Mouse (Mus musculus) kidney, embryonic 15.5 days (tissue): ENCODE measurements at regions not wholly inside any gene's neighbourhood (a gene's known extent, or its start where the extent isn't known, plus 50 kb on each side); places are given as distances from the start of the nearest gene placed in this dataset.

ENCODE experiments used
- ATAC-seq: fragments of 200-750 bp; cut with Nextera tagmentation; replicated peaks from 2 replicates; pipeline ENCODE4 v1.8.0; 2017; ENCODE audit warnings: moderate TSS enrichment; ENCODE audit not compliant: low FRiP score
- H3K27ac ChIP-seq: fragments of 300-500 bp; sonication (generic); 2 replicates; pipeline ENCODE4 v1.5.1; 2015; ENCODE audit warnings: mild to moderate bottlenecking, inconsistent platforms
- H3K27me3 ChIP-seq: fragments of 300-500 bp; sonication (generic); 2 replicates; pipeline ENCODE4 v1.6.1; 2015; ENCODE audit warnings: inconsistent platforms
- H3K36me3 ChIP-seq: fragments of 300-500 bp; sonication (generic); 2 replicates; pipeline ENCODE4 v1.6.1; 2015; ENCODE audit warnings: inconsistent platforms
- H3K4me1 ChIP-seq: fragments of 300-500 bp; sonication (generic); 2 replicates; pipeline ENCODE4 v1.6.1; 2015; ENCODE audit warnings: inconsistent platforms
- H3K4me2 ChIP-seq: fragments of 300-500 bp; sonication (generic); 2 replicates; pipeline ENCODE4 v1.6.1; 2015; ENCODE audit warnings: moderate library complexity, mild to moderate bottlenecking, inconsistent platforms
- H3K4me3 ChIP-seq: fragments of 300-500 bp; sonication (generic); replicated peaks from 2 replicates; pipeline ENCODE4 v1.5.1; 2015; ENCODE audit warnings: mild to moderate bottlenecking, inconsistent platforms
- H3K9ac ChIP-seq: fragments of 300-500 bp; sonication (generic); 2 replicates; pipeline ENCODE4 v1.6.1; 2015; ENCODE audit warnings: mild to moderate bottlenecking, inconsistent platforms
- H3K9me3 ChIP-seq: fragments of 300-500 bp; sonication (generic); replicated peaks from 2 replicates; pipeline ENCODE4 v1.6.1; 2016; ENCODE audit warnings: inconsistent platforms
- WGBS: fragments of 180-500 bp; shearing (Covaris S2); methylation state at CpG from one replicate; pipeline ENCODE4 v1.1.7; 2015; ENCODE audit warnings: mixed read lengths; 5-methylcytosine and 5-hydroxymethylcytosine counted together

- no peak overlapping the region for H3K4me3 ChIP-seq
- H3K27me3 ChIP-seq, result no peaks in the 10 kb centered on the region
- no peak overlapping the region for H3K4me2 ChIP-seq
- no peak overlapping the region for H3K27ac ChIP-seq
- ATAC-seq, result no peak
- H3K4me1 ChIP-seq, result 0 out of 2 replicates have a peak, but pooled peaks cover 4% of the 10 kb centered on the region
- WGBS, result 82% methylated on average over 2 of the region's 2 CpGs
- no peaks in the 10 kb centered on the region for H3K9me3 ChIP-seq
- no peak overlapping the region for H3K9ac ChIP-seq
- H3K36me3 ChIP-seq, result no peaks in the 10 kb centered on the region
Measured at GRCm38 (mm10) chr12:16179897-16180296, 363.2 kb upstream of the Trib2 start.

GRCm38 (mm10) chr12:16176326-16176725 lies 359.6 kb upstream of the Trib2 start:
- Histone ChIP-seq H3K9ac (no peak overlapping the region), H3K27ac (no peak overlapping the region), H3K9me3 (no peaks in the 10 kb centered on the region), H3K4me3 (no peak overlapping the region), H3K36me3 (no peaks in the 10 kb centered on the region), H3K4me1 (no peaks in the 10 kb centered on the region), H3K4me2 (no peak overlapping the region), H3K27me3 (no peaks in the 10 kb centered on the region)
- 73% methylated on average over 1 of the region's 1 CpGs for WGBS
- ATAC-seq, result no peak

- Histone ChIP-seq H3K4me3 (no peak overlapping the region), H3K9me3 (no peaks in the 10 kb centered on the region), H3K4me2 (no peak overlapping the region), H3K4me1 (no peaks in the 10 kb centered on the region; the same call in 1 of the 2 replicates), H3K27me3 (no peaks in the 10 kb centered on the region), H3K27ac (no peak overlapping the region), H3K9ac (no peak overlapping the region), H3K36me3 (no peaks in the 10 kb centered on the region)
- ATAC-seq, result no peak
- WGBS, result 85% methylated on average over 2 of the region's 2 CpGs
Measured at GRCm38 (mm10) chr12:16172176-16172575, 355.5 kb upstream of the Trib2 start.

- H3K36me3 ChIP-seq, result no peaks in the 10 kb centered on the region
- WGBS, result 68% methylated on average over 5 of the region's 5 CpGs
Measured at GRCm38 (mm10) chr12:16171636-16172035, 354.9 kb upstream of the Trib2 start.

GRCm38 (mm10) chr12:16169781-16170535 lies 353.2 kb upstream of the Trib2 start:
- Histone ChIP-seq H3K36me3 (no peaks in the 10 kb centered on the region), H3K27me3 (no peaks in the 10 kb centered on the region), H3K4me2 (no peak overlapping the region), H3K9ac (no peak overlapping the region), H3K9me3 (no peaks in the 10 kb centered on the region), H3K4me1 (no peaks in the 10 kb centered on the region; the same call in 1 of the 2 replicates), H3K4me3 (no peak overlapping the region), H3K27ac (no peak overlapping the region)
- no peak for ATAC-seq
- WGBS, result 64% methylated on average over 7 of the region's 7 CpGs

More at GRCm38 (mm10) chr12:16171636-16172035, 354.9 kb upstream of the Trib2 start:
- Histone ChIP-seq H3K4me2 (no peak overlapping the region), H3K4me3 (no peak overlapping the region), H3K27ac (no peak overlapping the region), H3K9me3 (no peaks in the 10 kb centered on the region), H3K4me1 (no peaks in the 10 kb centered on the region; the same call in 1 of the 2 replicates), H3K9ac (no peak overlapping the region), H3K27me3 (no peaks in the 10 kb centered on the region)
- ATAC-seq, result no peak

GRCm38 (mm10) chr12:16167793-16168343 lies 351.1 kb upstream of the Trib2 start:
- no peak overlapping the region for H3K4me2 ChIP-seq
- no peaks in the 10 kb centered on the region for H3K36me3 ChIP-seq
- 64% methylated on average over 7 of the region's 7 CpGs for WGBS
- no peaks in the 10 kb centered on the region for H3K9me3 ChIP-seq
- no peak for ATAC-seq
- H3K9ac ChIP-seq, result no peak overlapping the region
- H3K27ac ChIP-seq, result no peak overlapping the region
- no peaks in the 10 kb centered on the region; the same call in 1 of the 2 replicates for H3K4me1 ChIP-seq
- H3K27me3 ChIP-seq, result no peaks in the 10 kb centered on the region
- H3K4me3 ChIP-seq, result no peak overlapping the region

GRCm38 (mm10) chr12:16165126-16165525 lies 348.4 kb upstream of the Trib2 start:
- no peaks in the 10 kb centered on the region for H3K9me3 ChIP-seq
- no peaks in the 10 kb centered on the region for H3K36me3 ChIP-seq
- H3K27me3 ChIP-seq, result no peaks in the 10 kb centered on the region
- no peak overlapping the region for H3K4me2 ChIP-seq
- 72% methylated on average over 4 of the region's 4 CpGs for whole genome bisulfite sequencing
- no peak for ATAC-seq
- H3K9ac ChIP-seq, result no peak overlapping the region
- H3K4me3 ChIP-seq, result no peak overlapping the region
- H3K27ac ChIP-seq, result no peak overlapping the region
- no peaks in the 10 kb centered on the region; the same call in 1 of the 2 replicates for H3K4me1 ChIP-seq

- no peak overlapping the region for H3K4me3 ChIP-seq
- H3K27ac ChIP-seq, result no peak overlapping the region
- no peak overlapping the region for H3K9ac ChIP-seq
- H3K4me2 ChIP-seq, result no peak overlapping the region
- H3K36me3 ChIP-seq, result no peaks in the 10 kb centered on the region
- 76% methylated on average over 4 of the region's 4 CpGs for WGBS
- H3K4me1 ChIP-seq, result no peaks in the 10 kb centered on the region
- H3K27me3 ChIP-seq, result no peaks in the 10 kb centered on the region
- H3K9me3 ChIP-seq, result no peaks in the 10 kb centered on the region
- ATAC-seq, result no peak
Measured at GRCm38 (mm10) chr12:16161947-16162346, 345.2 kb upstream of the Trib2 start.

GRCm38 (mm10) chr12:16157896-16158295 lies 341.2 kb upstream of the Trib2 start:
- H3K4me3 ChIP-seq, result no peak overlapping the region
- H3K4me2 ChIP-seq, result no peak overlapping the region
- H3K27me3 ChIP-seq, result no peaks in the 10 kb centered on the region
- no peak overlapping the region for H3K27ac ChIP-seq
- no peak overlapping the region for H3K9ac ChIP-seq
- ATAC-seq, result no peak
- H3K4me1 ChIP-seq, result no peaks in the 10 kb centered on the region
- 75% methylated on average over 7 of the region's 7 CpGs for WGBS
- no peaks in the 10 kb centered on the region for H3K9me3 ChIP-seq
- H3K36me3 ChIP-seq, result no peaks in the 10 kb centered on the region

GRCm38 (mm10) chr12:16155791-16156558 lies 339.3 kb upstream of the Trib2 start:
- H3K27ac ChIP-seq, result no peak overlapping the region
- ATAC-seq, result no peak
- H3K27me3 ChIP-seq, result no peaks in the 10 kb centered on the region
- 39% methylated on average over 2 of the region's 2 CpGs for WGBS
- H3K4me2 ChIP-seq, result no peak overlapping the region
- H3K9ac ChIP-seq, result no peak overlapping the region
- H3K4me1 ChIP-seq, result 0 out of 2 replicates have a peak, but pooled peaks cover 5% of the 10 kb centered on the region
- no peaks in the 10 kb centered on the region for H3K36me3 ChIP-seq
- H3K4me3 ChIP-seq, result no peak overlapping the region
- no peaks in the 10 kb centered on the region for H3K9me3 ChIP-seq

GRCm38 (mm10) chr12:16154256-16154655 lies 337.5 kb upstream of the Trib2 start:
- 0 out of 2 replicates have a peak, but pooled peaks cover 6% of the 10 kb centered on the region for H3K4me1 ChIP-seq
- H3K4me3 ChIP-seq, result no peak overlapping the region
- no peak for ATAC-seq
- 78% methylated on average over 1 of the region's 1 CpGs for WGBS
- no peak overlapping the region for H3K9ac ChIP-seq
- no peaks in the 10 kb centered on the region for H3K36me3 ChIP-seq
- H3K9me3 ChIP-seq, result no peaks in the 10 kb centered on the region
- H3K27me3 ChIP-seq, result no peaks in the 10 kb centered on the region
- no peak overlapping the region for H3K4me2 ChIP-seq
- no peak overlapping the region for H3K27ac ChIP-seq

GRCm38 (mm10) chr12:16152108-16152507 lies 335.4 kb upstream of the Trib2 start:
- Histone ChIP-seq H3K9ac (no peak overlapping the region), H3K9me3 (no peaks in the 10 kb centered on the region), H3K4me3 (no peak overlapping the region), H3K36me3 (no peaks in the 10 kb centered on the region), H3K4me1 (0 out of 2 replicates have a peak, but pooled peaks cover 6% of the 10 kb centered on the region), H3K4me2 (no peak overlapping the region), H3K27ac (no peak overlapping the region), H3K27me3 (no peaks in the 10 kb centered on the region)
- 82% methylated on average over 11 of the region's 11 CpGs for WGBS
- no peak for ATAC-seq
